In the genomic region with DNA sequence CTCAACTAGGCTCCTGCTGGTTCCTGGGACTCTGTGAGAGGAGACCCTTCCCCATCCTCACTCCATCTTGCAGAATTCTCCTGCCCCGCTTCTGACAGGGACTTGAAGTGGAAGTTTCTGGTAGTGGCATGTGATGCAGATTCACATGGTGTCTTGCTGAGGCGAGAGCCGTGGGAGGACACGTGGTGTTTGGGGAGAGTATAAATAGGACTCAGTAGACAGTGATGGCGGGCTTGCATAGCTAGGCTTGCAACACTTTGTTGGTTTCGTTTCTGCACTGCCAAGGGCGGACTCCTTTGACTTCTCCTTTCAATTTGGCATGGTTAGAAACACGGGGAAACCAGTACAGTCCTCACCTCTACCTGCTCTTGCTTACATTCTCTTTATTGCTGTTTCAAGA, we compare ENCODE assay signal across 12 mouse cellular contexts. TPM values are rescaled to one million over a fixed set of nuclear protein-coding genes. Genes with fewer than 3 reads are reported as not detected.
A peak's percentile ranks its signal among the peaks of the same experiment; 100 is the strongest.
DNase-seq lines count a peak whose midpoint lies in the region; ATAC-seq and TF ChIP-seq lines count a peak whose summit lies in the region.
"Had no signal": no experiment of that assay in that cellular context is flagged by ENCODE, and none has a peak within 500 bp of the region (broad histone marks: within the 10 kb centered on the region; RNA-seq: fewer than 3 reads in every experiment).

No protein-coding gene starts in this region.

- no peak overlapping the region for H3K27ac ChIP-seq in liver, adult 2 months (replicated peaks; ENCODE audit: insufficient read depth, low read depth, low read length)
- H3K27ac ChIP-seq in liver, embryonic 12.5 days: no peak overlapping the region
- no peak overlapping the region for H3K27ac ChIP-seq in forebrain, embryonic 14.5 days (ENCODE audit: low read depth, low read length)
- H3K27ac ChIP-seq: gastrocnemius, adult 2 months; limb, embryonic 12.5 days; neural tube, embryonic 13.5 days had no signal

- H3K4me3 ChIP-seq in liver, adult 2 months (ENCODE audit: insufficient read depth, low read depth, low read length): no peak overlapping the region
- H3K4me3 ChIP-seq in liver, embryonic 12.5 days: no peak overlapping the region
- no peak overlapping the region for H3K4me3 ChIP-seq in forebrain, embryonic 14.5 days (ENCODE audit: low read depth, low read length)
- H3K4me3 ChIP-seq: gastrocnemius, adult 2 months; limb, embryonic 12.5 days; neural tube, embryonic 13.5 days had no signal

- no peak for TF ChIP-seq CTCF in liver, adult 2 months (IDR thresholded peaks at IDR 0.05; ENCODE audit: low read depth, low read length)

- no peaks in the 10 kb centered on the region for H3K79me2 ChIP-seq in liver, adult 2 months (ENCODE audit: control insufficient read depth, insufficient read depth, low read length)

- ATAC-seq in liver, embryonic 12.5 days: no peak
- 0 out of 2 replicates have a peak, but pooled peaks have one; percentile 49 for ATAC-seq in erythroid progenitor cell, adult 5-6 weeks (replicated peaks; ENCODE audit: low FRiP score, poor library complexity, severe bottlenecking)
- ATAC-seq in megakaryocyte-erythroid progenitor cell, adult 5-6 weeks (replicated peaks; ENCODE audit: low FRiP score, low TSS enrichment, poor library complexity, severe bottlenecking): no peak
- ATAC-seq in forebrain, embryonic 14.5 days: no peak
- ATAC-seq: intestine, embryonic 16.5 days had no signal

- no peaks in the 10 kb centered on the region for H3K27me3 ChIP-seq in liver, adult 2 months (ENCODE audit: control insufficient read depth, insufficient read depth, low read length)
- H3K27me3 ChIP-seq in liver, embryonic 12.5 days (replicated peaks): no peaks in the 10 kb centered on the region
- no peaks in the 10 kb centered on the region for H3K27me3 ChIP-seq in forebrain, embryonic 14.5 days (replicated peaks; ENCODE audit: control insufficient read depth, insufficient read depth, low read length)
- H3K27me3 ChIP-seq: limb, embryonic 12.5 days; neural tube, embryonic 13.5 days had no signal

- DNase-seq in liver, adult 2 months (ENCODE audit: extremely low read depth, low read depth, low spot score): peak; percentile 50
- DNase-seq in lung, postnatal 36 days: peak; percentile 77
- DNase-seq in spleen, postnatal 4 days (ENCODE audit: low spot score in 2 of 2): peak; percentile 47 to 70
- no peak for DNase-seq in forebrain, embryonic 14.5 days (ENCODE audit: low spot score)
- DNase-seq in adipocyte (ENCODE audit: low spot score): no peak
- DNase-seq: gastrocnemius, adult 2 months had no signal

- no peaks in the 10 kb centered on the region for H3K4me1 ChIP-seq in liver, adult 2 months (ENCODE audit: control insufficient read depth, insufficient read depth, low read length)
- no peaks in the 10 kb centered on the region for H3K4me1 ChIP-seq in liver, embryonic 12.5 days
- no peaks in the 10 kb centered on the region for H3K4me1 ChIP-seq in forebrain, embryonic 14.5 days (ENCODE audit: control insufficient read depth, insufficient read depth, low read length)
- H3K4me1 ChIP-seq: limb, embryonic 12.5 days; neural tube, embryonic 13.5 days had no signal

- H3K36me3 ChIP-seq in liver, adult 2 months (ENCODE audit: control insufficient read depth, insufficient read depth, low read length): no peaks in the 10 kb centered on the region
- H3K36me3 ChIP-seq in liver, embryonic 12.5 days: no peaks in the 10 kb centered on the region
- H3K36me3 ChIP-seq in forebrain, embryonic 14.5 days (ENCODE audit: control insufficient read depth, insufficient read depth, low read length): no peaks in the 10 kb centered on the region
- H3K36me3 ChIP-seq: limb, embryonic 12.5 days; neural tube, embryonic 13.5 days had no signal

- no peak overlapping the region for H3K4me2 ChIP-seq in liver, embryonic 12.5 days
- no peak overlapping the region for H3K4me2 ChIP-seq in forebrain, embryonic 14.5 days (ENCODE audit: low read length)
- H3K4me2 ChIP-seq: limb, embryonic 12.5 days; neural tube, embryonic 13.5 days had no signal

- H3K9me3 ChIP-seq in liver, embryonic 12.5 days (replicated peaks): no peaks in the 10 kb centered on the region
- no peaks in the 10 kb centered on the region for H3K9me3 ChIP-seq in forebrain, embryonic 14.5 days (replicated peaks; ENCODE audit: control insufficient read depth, low read length)
- H3K9me3 ChIP-seq: limb, embryonic 12.5 days; neural tube, embryonic 13.5 days had no signal

- no peak overlapping the region for H3K9ac ChIP-seq in liver, adult 2 months (ENCODE audit: low read depth, low read length)
- no peak overlapping the region for H3K9ac ChIP-seq in liver, embryonic 12.5 days
- no peak overlapping the region for H3K9ac ChIP-seq in forebrain, embryonic 14.5 days (ENCODE audit: low read length)
- H3K9ac ChIP-seq: limb, embryonic 12.5 days; neural tube, embryonic 13.5 days had no signal

- WGBS in liver, adult 2 months: 76% methylated on average over 8 of the region's 8 CpGs
- 47% methylated on average over 8 of the region's 8 CpGs for WGBS in liver, embryonic 12.5 days (ENCODE audit: insufficient replicate concordance)
- WGBS in forebrain, embryonic 14.5 days: 88% methylated on average over 8 of the region's 8 CpGs

- TF ChIP-seq POLR2A in liver, adult 2 months (IDR thresholded peaks at IDR 0.05; ENCODE audit: extremely low read depth, insufficient read depth, low read length): no peak

RNA-seq across cellular contexts. Expression of gene Ly9, which starts 11.8 kb away (rescaled TPM):
- total RNA-seq in liver, adult 2 months (2014; rRNA removed): 1.7 and 1.8 TPM in 2 replicates
- polyA plus RNA-seq in liver, adult 2 months (2012; rRNA removed): 0.60 and 1.0 TPM in 2 replicates
- polyA plus RNA-seq in liver, embryonic 12.5 days (2016; fragmentation: Nextera tagmentation; extraction: Ambion mirVana): 0.41 and 0.78 TPM in 2 replicates
- 9.2 and 14.4 TPM in 2 replicates for total RNA-seq in erythroid progenitor cell, adult 5-6 weeks (2015; ENCODE audit: low replicate concordance)
- 6.7 and 15.0 TPM in 2 replicates for total RNA-seq in erythroid progenitor cell, adult 5-6 weeks (2017; ENCODE audit: low replicate concordance)
- total RNA-seq in megakaryocyte-erythroid progenitor cell, adult 5-6 weeks (2014; fragmentation: Nextera tagmentation): 2.1 and 4.1 TPM in 2 replicates
- total RNA-seq in megakaryocyte-erythroid progenitor cell, adult 5-6 weeks (2017): 5.3 and 9.6 TPM in 2 replicates
- polyA plus RNA-seq in forebrain, embryonic 14.5 days (2014; fragmentation: Nextera tagmentation; extraction: Ambion mirVana): 0.10 TPM in 1 of 2 replicates, not detected in the other
- total RNA-seq: gastrocnemius, adult 2 months had no signal

RNA-seq across cellular contexts. Expression of gene Slamf7, which starts 33.8 kb away (rescaled TPM):
- total RNA-seq in liver, adult 2 months (2014; rRNA removed): 0.83 and 0.87 TPM in 2 replicates
- 0.20 and 0.45 TPM in 2 replicates for polyA plus RNA-seq in liver, adult 2 months (2012; rRNA removed)
- polyA plus RNA-seq in liver, embryonic 12.5 days (2016; fragmentation: Nextera tagmentation; extraction: Ambion mirVana): not detected in 2 replicates
- total RNA-seq in erythroid progenitor cell, adult 5-6 weeks (2015; ENCODE audit: low replicate concordance): 6.8 and 7.5 TPM in 2 replicates
- total RNA-seq in erythroid progenitor cell, adult 5-6 weeks (2017; ENCODE audit: low replicate concordance): 4.7 and 16.6 TPM in 2 replicates
- total RNA-seq in megakaryocyte-erythroid progenitor cell, adult 5-6 weeks (2014; fragmentation: Nextera tagmentation): 3.8 and 6.5 TPM in 2 replicates
- total RNA-seq in megakaryocyte-erythroid progenitor cell, adult 5-6 weeks (2017): 1.6 and 3.7 TPM in 2 replicates
- not detected in 2 replicates for polyA plus RNA-seq in forebrain, embryonic 14.5 days (2014; fragmentation: Nextera tagmentation; extraction: Ambion mirVana)
- polyA plus RNA-seq: limb, embryonic 12.5 days; neural tube, embryonic 13.5 days had no signal

Comparison
In these comparisons a context has a peak if more than half of its experiments do, and no peak if none do; other contexts are left out.
1. DNase-seq: peak in liver, adult 2 months (single experiment), lung, postnatal 36 days (single experiment) and spleen, postnatal 4 days (2 of 2); none in forebrain, embryonic 14.5 days (single experiment) and adipocyte (single experiment).